Mouse (Mus musculus) limb, embryonic 12.5 days (tissue): ENCODE results near the gene Usp22. TPM values are rescaled to one million over a fixed set of nuclear protein-coding genes. Genes with fewer than 3 reads are reported as not detected.

Source experiments
- ATAC-seq: fragments of 200-750 bp; cut with Nextera tagmentation; 2 replicates; pipeline ENCODE4 v1.8.0; 2017; ENCODE audit warnings: low read depth, moderate TSS enrichment; ENCODE audit not compliant: insufficient number of reproducible peaks, insufficient read depth, low FRiP score, low TSS enrichment
- H3K27ac ChIP-seq: fragments of 300-500 bp; sonication (generic); 2 replicates; pipeline ENCODE4 v1.5.1; 2016; ENCODE audit warnings: mild to moderate bottlenecking, moderate library complexity
- H3K27me3 ChIP-seq: fragments of 300-500 bp; sonication (generic); 2 replicates; pipeline ENCODE4 v1.6.1; 2016; ENCODE audit warnings: mild to moderate bottlenecking, moderate library complexity
- H3K36me3 ChIP-seq: fragments of 300-500 bp; sonication (generic); 2 replicates; pipeline ENCODE4 v1.6.1; 2016; ENCODE audit warnings: mild to moderate bottlenecking, moderate library complexity
- H3K4me1 ChIP-seq: fragments of 300-500 bp; sonication (generic); replicated peaks from 2 replicates; pipeline ENCODE4 v1.6.1; 2016
- H3K4me2 ChIP-seq: fragments of 300-500 bp; sonication (generic); 2 replicates; pipeline ENCODE4 v1.6.1; 2016; ENCODE audit warnings: mild to moderate bottlenecking, moderate library complexity
- H3K4me3 ChIP-seq: fragments of 300-500 bp; sonication (generic); replicated peaks from 2 replicates; pipeline ENCODE4 v1.5.1; 2016; ENCODE audit warnings: mild to moderate bottlenecking
- H3K9ac ChIP-seq: fragments of 300-500 bp; sonication (generic); replicated peaks from 2 replicates; pipeline ENCODE4 v1.6.1; 2016; ENCODE audit warnings: mild to moderate bottlenecking, moderate library complexity
- H3K9me3 ChIP-seq: fragments of 300-500 bp; sonication (generic); 2 replicates; pipeline ENCODE4 v1.6.1; 2016; ENCODE audit warnings: mild to moderate bottlenecking, moderate library complexity
- WGBS: fragments of 180-500 bp; shearing (Covaris S2); methylation state at CpG from one replicate; pipeline ENCODE4 v1.1.7; 2016; 5-methylcytosine and 5-hydroxymethylcytosine counted together
- polyA plus RNA-seq: library from polyadenylated mRNA; unstranded; fragments of >200 nt; fragmentation: Nextera tagmentation; extraction: Ambion mirVana; gene quantifications from 2 replicates; pipeline ENCODE4 v1.2.1, GENCODE M21; 2016

The Usp22 gene
- polyA plus RNA-seq, result 196 and 199 TPM in 2 replicates

DNA sequence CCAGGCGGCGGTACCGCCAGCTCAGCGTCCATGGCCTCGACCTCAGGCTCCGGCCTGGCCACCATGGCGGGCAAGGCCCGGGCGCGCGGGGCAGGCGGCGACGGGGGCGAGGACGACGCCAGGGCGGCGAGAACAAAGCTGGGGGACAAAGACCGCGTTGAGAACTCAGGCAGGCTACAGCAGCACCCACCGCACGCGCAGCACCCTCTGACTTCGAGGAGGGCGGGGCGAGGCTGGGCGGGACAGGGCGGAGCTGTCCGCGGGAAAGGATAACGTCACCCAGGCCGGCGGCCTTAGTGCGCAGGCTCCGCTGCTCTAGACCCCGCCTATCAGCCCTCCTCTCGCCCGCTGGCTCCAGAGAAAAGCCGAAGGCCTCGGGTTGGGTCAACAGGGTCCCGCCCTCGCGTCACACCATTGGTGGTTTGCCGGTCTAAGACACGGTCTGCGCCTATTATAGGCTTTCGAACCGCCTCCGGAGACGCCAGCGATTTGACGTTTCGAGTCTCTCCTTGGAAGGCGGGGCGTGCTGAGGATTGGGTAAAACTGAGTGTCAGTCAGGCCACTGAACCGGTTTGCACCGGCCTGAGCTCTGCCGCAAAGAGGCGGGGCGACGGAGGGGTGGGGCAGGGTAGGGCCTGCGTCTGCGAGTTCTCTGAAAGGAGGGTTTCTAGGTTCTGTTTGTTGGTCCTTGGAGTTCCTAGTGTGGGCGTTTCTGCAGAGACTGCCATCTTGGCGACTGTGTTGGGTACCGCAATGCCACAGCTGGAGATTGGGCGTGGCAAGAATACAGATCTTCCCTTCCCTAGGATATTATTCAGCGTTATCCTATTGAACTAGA is at the start of gene Usp22:
Gene Usp22 (minus strand): TSS at position 235 of the 838 bp plus-strand sequence.
- peak; percentile 98 for ATAC-seq
- H3K36me3 ChIP-seq, result peaks cover 11% of the 10 kb centered on the region; the same call in 1 of the 2 replicates
- H3K9me3 ChIP-seq, result no peaks in the 10 kb centered on the region
- under 1% methylated on average over 69 of the region's 69 CpGs for WGBS
- H3K4me2 ChIP-seq, result peak within 1 kb of the TSS; percentile 65
- H3K4me3 ChIP-seq, result peak within 1 kb of the TSS; percentile 82
- peaks cover 27% of the 10 kb centered on the region for H3K4me1 ChIP-seq
- H3K27me3 ChIP-seq, result no peaks in the 10 kb centered on the region
- peak within 1 kb of the TSS; percentile 94 for H3K9ac ChIP-seq
- H3K27ac ChIP-seq, result peak within 1 kb of the TSS; percentile 97

DNA sequence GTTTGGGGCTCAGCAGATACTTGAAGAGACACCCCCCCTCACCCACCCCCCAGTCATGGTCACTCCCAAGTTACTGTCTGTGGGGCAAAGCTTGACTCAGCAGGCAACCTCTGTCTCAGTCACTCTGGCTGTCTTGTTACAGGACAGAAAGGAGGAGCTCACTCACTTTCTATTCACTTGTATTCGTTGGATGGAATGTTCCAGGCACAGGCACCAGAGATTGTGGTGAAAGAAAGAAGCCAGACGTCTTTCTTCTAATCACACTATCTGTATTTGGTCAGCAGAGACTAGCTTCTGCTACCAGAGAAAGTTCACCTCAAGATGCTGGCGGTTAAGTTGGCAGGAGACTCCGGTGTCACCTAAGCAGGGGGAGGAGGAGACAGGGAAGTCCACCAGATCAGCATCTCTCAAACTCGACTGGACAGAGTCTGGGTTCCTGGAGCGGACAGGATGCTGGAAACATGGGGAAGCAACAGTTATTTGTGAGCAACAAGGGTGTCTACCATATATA is 49.4 kb upstream of the Usp22 start:
- 75% methylated on average over 6 of the region's 6 CpGs for WGBS

DNA sequence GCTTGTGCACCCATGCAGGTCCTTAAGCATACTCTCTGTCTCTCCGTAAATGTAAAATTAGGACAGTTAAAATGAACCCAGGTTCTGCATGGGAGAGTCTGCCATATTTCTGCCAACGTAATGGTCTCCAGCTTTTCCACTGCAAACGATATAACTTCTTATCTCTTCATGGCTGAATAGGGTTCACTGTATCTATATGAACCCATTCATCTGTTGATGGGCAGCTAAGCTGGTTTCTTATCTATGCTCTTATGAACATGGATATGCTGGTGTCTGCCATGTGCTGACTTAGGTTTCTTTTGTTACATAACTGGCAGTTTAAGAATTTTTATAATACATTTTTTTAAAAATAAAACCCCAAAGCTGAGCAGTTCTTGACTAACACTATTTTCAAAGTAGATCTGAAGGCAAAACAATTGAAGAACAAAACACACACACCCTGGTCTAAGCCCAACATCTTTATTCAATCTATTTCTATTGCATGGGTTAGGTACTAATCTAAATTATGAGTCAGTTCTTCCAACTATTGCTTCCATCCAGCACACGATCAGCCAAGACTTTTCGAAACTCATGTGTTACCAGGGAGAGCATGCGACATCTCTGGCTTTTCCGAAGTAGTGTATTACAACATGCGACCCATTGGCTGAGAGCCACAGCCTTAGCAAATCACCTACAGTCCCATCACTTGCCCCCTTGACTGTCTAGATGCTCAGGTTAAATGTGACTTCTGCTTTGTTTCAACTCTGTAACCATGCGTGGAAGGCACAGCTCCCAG is 48.3 kb upstream of the Usp22 start:
- H3K27ac ChIP-seq, result no peak overlapping the region
- H3K9ac ChIP-seq, result no peak overlapping the region
- H3K4me2 ChIP-seq, result no peak overlapping the region
- H3K27me3 ChIP-seq, result no peaks in the 10 kb centered on the region
- H3K4me3 ChIP-seq, result no peak overlapping the region
- no peaks in the 10 kb centered on the region for H3K4me1 ChIP-seq
- H3K36me3 ChIP-seq, result no peaks in the 10 kb centered on the region
- 92% methylated on average over 9 of the region's 9 CpGs for WGBS
- ATAC-seq, result no peak
- H3K9me3 ChIP-seq, result no peaks in the 10 kb centered on the region

More for the DNA sequence above, 49.4 kb upstream of the Usp22 start:
- H3K4me1 ChIP-seq, result no peaks in the 10 kb centered on the region
- H3K9me3 ChIP-seq, result no peaks in the 10 kb centered on the region
- H3K27ac ChIP-seq, result no peak overlapping the region
- no peak overlapping the region for H3K9ac ChIP-seq
- H3K36me3 ChIP-seq, result no peaks in the 10 kb centered on the region
- no peak for ATAC-seq
- no peak overlapping the region for H3K4me3 ChIP-seq
- H3K4me2 ChIP-seq, result no peak overlapping the region
- H3K27me3 ChIP-seq, result no peaks in the 10 kb centered on the region

DNA sequence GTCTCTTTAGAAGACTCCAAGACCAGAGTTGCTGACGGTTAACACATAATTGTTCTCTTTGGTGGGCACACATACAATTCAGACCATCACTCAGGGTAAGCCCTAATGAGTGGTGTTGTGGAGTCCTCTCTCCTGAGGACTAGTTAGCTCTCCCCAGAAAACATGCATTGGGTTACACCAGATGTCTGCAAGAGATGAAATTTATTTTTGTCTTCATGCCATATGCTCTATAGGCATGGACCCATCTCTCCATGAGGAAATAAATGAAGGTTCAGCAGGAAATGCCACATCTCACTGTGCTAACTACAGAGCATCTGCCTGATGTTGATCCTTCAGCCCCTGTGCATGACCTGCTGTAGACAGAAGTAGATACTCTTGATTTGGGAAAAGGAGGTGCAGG is 47.2 kb upstream of the Usp22 start:
- no peak for ATAC-seq
- Histone ChIP-seq H3K4me2 (no peak overlapping the region), H3K36me3 (no peaks in the 10 kb centered on the region), H3K4me3 (no peak overlapping the region), H3K4me1 (no peaks in the 10 kb centered on the region), H3K27me3 (no peaks in the 10 kb centered on the region), H3K9me3 (no peaks in the 10 kb centered on the region), H3K9ac (no peak overlapping the region), H3K27ac (no peak overlapping the region)
- 37% methylated on average over 1 of the region's 1 CpGs for WGBS

DNA sequence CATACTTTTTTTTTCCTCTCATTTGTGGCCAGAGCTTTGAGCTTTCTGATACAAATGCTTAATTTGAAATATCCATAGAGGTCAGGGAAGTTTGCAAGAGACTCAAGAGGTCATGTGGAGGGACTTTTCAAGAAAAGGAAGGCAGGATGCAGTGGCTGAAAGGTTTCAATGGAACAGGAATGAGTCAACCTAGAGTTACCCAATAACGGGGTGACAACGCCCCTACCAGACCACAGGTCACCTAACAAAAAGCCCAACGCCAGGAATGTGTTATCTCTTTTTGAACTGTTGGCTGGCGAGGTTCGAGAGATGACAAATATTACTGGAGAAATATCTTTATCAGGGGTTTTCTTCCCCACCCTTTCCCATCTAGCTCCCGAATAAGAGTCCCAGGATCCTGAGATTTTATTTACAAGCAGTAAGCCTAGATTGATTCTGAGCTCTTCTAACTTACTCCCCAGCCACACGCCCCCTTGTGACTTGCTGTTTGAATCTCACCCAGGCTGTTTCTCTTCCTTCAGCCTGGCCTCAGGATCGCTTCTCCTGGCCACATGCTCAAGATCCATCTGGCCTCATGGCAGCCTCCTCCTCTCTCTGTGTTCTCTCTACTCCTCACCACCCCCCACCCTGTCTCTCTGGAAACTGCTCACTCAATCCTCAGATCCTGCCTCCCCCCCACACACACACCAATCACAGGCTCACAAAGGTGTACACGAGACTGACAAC is 45.5 kb upstream of the Usp22 start:
- no peak for ATAC-seq
- 72% methylated on average over 9 of the region's 9 CpGs for WGBS
- no peak overlapping the region for H3K4me3 ChIP-seq
- no peaks in the 10 kb centered on the region for H3K36me3 ChIP-seq
- H3K4me1 ChIP-seq, result no peaks in the 10 kb centered on the region
- H3K9ac ChIP-seq, result no peak overlapping the region
- no peak overlapping the region for H3K4me2 ChIP-seq
- H3K27ac ChIP-seq, result no peak overlapping the region
- H3K9me3 ChIP-seq, result no peaks in the 10 kb centered on the region
- H3K27me3 ChIP-seq, result no peaks in the 10 kb centered on the region

DNA sequence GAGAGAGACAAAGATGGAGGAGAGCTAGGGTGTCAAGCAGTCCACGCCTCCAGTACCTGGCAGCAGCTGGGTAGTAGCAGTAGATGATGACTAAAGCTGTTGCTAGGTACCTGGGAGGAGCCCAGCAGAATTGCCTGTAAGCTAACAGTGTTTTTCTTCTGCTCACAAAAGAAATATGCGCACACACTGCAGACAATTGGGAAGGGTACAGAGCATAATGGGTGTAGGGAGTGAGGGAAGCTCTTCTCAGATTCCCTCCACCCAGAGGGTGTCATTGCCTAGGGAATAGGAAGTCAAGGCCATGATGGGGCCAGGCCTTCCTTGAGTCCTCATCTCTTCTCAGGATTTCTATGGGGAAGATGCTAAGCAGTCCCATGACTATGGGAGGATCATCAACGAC is 41.1 kb upstream of the Usp22 start:
- Histone ChIP-seq H3K4me3 (no peak overlapping the region), H3K36me3 (no peaks in the 10 kb centered on the region), H3K27me3 (peaks cover 29% of the 10 kb centered on the region), H3K4me1 (no peaks in the 10 kb centered on the region), H3K9me3 (no peaks in the 10 kb centered on the region), H3K27ac (no peak overlapping the region), H3K4me2 (no peak overlapping the region), H3K9ac (no peak overlapping the region)
- 84% methylated on average over 3 of the region's 3 CpGs for WGBS
- no peak for ATAC-seq

DNA sequence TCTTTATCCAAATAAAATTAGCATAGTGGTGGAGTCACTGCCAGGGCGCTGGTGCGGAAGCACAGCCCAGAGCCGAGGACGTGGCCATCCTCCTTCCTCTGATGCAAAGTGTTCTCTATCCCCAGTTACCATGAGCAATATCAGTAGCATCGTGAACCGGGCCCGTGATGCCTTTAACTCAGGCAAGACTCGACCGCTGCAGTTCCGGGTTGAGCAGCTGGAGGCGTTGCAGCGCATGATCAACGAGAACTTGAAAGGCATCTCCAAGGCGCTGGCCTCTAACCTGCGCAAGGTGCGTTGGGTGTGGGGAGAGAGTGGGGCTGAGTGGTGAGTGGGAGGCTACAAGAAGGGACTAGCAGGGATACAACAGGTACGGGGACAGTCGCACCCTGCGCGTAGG is 37.2 kb upstream of the Usp22 start:
- Histone ChIP-seq H3K36me3 (no peaks in the 10 kb centered on the region), H3K9me3 (no peaks in the 10 kb centered on the region), H3K4me1 (peaks cover 16% of the 10 kb centered on the region), H3K4me2 (no peak overlapping the region), H3K27me3 (peaks cover 39% of the 10 kb centered on the region), H3K27ac (no peak overlapping the region), H3K4me3 (no peak overlapping the region), H3K9ac (no peak overlapping the region)
- ATAC-seq, result no peak
- 38% methylated on average over 20 of the region's 20 CpGs for WGBS

DNA sequence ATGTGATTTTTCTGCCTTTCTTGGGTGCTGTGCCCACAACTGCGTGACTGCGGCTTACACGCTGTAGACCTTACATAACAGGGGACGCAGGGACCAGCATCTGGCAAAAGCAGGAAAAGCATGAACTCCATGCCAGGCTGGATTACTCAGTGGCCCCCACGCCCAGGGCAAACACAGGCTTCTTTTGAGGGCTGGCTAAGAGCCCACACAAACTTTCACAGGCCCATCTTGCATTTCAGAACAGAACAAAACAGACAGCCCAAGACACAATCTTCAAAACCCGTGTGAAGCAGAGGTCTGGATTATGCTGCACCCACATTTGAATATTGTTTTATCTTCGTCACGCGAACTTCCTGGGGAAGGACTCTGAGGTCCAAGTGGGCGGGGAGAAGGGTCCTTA is 33.5 kb upstream of the Usp22 start:
- peaks cover 33% of the 10 kb centered on the region for H3K27me3 ChIP-seq
- no peak overlapping the region for H3K4me3 ChIP-seq
- peaks cover 26% of the 10 kb centered on the region for H3K4me1 ChIP-seq
- peak overlapping the region; percentile 73; the same call in 1 of the 2 replicates for H3K27ac ChIP-seq
- ATAC-seq, result no peak
- H3K9ac ChIP-seq, result no peak overlapping the region
- 83% methylated on average over 10 of the region's 10 CpGs for WGBS
- H3K9me3 ChIP-seq, result no peaks in the 10 kb centered on the region
- no peak overlapping the region for H3K4me2 ChIP-seq
- no peaks in the 10 kb centered on the region for H3K36me3 ChIP-seq

DNA sequence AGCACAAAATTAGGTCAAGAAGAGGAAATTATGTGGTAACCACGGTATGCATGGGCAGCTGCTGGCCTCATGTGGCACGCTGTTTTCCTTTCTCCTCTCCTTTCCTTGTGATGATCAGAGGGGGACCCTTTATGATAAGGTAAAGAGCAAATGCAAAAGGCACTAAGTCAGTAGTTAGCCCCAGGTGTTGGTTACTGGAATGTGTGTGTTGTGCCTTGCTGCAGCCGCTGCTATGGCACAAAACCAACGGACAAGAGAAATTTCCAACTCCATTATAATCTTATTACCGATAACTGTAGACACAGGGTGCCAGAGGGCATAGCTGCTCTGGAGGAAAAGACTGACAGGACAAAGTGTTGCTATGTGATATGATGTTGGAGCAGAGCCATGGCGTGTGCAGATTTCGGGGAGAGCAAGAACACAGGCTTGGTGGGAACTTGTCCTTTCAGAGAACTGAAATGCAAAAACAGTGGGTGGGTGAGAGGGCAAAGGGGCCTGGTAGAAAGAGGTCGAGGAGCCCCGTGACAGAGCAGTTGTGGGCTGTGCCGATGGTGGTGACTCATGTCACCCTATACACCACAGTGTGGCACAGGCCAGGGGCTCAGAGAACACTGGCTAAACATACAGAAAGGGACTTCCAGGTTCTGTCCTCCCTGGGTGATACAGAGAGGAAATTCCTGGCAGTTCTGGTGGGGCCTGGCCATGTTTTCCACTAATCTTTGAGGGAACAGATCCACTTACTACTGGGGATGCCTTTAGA is 32.8 kb upstream of the Usp22 start, which contains the start of gene Aldh3a1:
Gene Aldh3a1 (plus strand): TSS at position 51 of the 760 bp plus-strand sequence.
- peak within 1 kb of the TSS; percentile 73 for H3K27ac ChIP-seq

DNA sequence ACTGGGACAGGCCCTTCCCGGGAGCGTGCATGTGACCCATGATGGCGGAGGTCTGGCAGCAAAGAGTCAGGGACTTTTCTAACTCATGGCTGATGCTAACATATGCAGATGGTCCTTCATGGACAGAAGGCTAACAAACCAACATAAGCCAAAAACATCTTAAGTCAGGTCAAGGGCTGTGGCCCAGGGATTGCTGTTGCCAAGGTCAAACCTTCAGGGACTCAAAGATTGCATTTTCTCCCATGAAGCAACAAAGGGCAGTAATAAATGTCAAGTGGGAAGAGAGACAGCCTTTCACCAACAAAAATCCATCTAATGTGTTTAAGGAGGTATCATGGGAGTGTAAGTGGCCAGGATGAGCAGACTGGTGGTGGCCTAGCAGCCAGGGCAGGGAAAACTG is 31.3 kb upstream of the Usp22 start:
- peaks cover 11% of the 10 kb centered on the region; the same call in 1 of the 2 replicates for H3K27me3 ChIP-seq
- H3K4me1 ChIP-seq, result peaks cover 28% of the 10 kb centered on the region
- no peak overlapping the region for H3K4me2 ChIP-seq
- WGBS, result 90% methylated on average over 3 of the region's 3 CpGs
- H3K9ac ChIP-seq, result no peak overlapping the region
- H3K36me3 ChIP-seq, result no peaks in the 10 kb centered on the region
- no peaks in the 10 kb centered on the region for H3K9me3 ChIP-seq
- no peak for ATAC-seq
- no peak overlapping the region for H3K27ac ChIP-seq
- no peak overlapping the region for H3K4me3 ChIP-seq

More for the DNA sequence above, 32.8 kb upstream of the Usp22 start, which contains the start of gene Aldh3a1:
- 51% methylated on average over 10 of the region's 10 CpGs for WGBS
- Histone ChIP-seq H3K9ac (no peak within 1 kb of the TSS), H3K36me3 (no peaks in the 10 kb centered on the region), H3K4me3 (no peak within 1 kb of the TSS), H3K4me2 (0 out of 2 replicates have a peak within 1 kb of the TSS, but pooled peaks have one; percentile 1), H3K4me1 (peaks cover 28% of the 10 kb centered on the region), H3K9me3 (no peaks in the 10 kb centered on the region), H3K27me3 (peaks cover 26% of the 10 kb centered on the region)
- ATAC-seq, result no peak
